Mouse (Mus musculus): ENCODE data around the gene Raf1. TPM values are rescaled to one million over a fixed set of nuclear protein-coding genes. Genes with fewer than 3 reads are reported as not detected.
"Not testable (repeated sequence)": the region's sequence is repeated elsewhere in the genome, so short reads cannot be mapped to it uniquely, and the experiment has no call there.

Gene Raf1
- total RNA-seq, 2 experiments from 2014 or later = 110 to 123 TPM

GRCm38 (mm10) chr6:115684851-115685646 is 8.6 kb upstream of the Raf1 start:
- DNase-seq (ENCODE audit: low spot score) = no peak

- DNase-seq (ENCODE audit: low spot score) = no peak
These were observed 7.8 kb upstream of the Raf1 start for GRCm38 (mm10) chr6:115684271-115684670.

- no peak for DNase-seq (ENCODE audit: low spot score)
These were observed 4.6 kb upstream of the Raf1 start for GRCm38 (mm10) chr6:115681066-115681465.

- DNase-seq (ENCODE audit: low spot score) = no peak
These were observed 1.6 kb upstream of the Raf1 start for GRCm38 (mm10) chr6:115678012-115678411.

- DNase-seq (ENCODE audit: low spot score) = no peak
These were observed 1.0 kb upstream of the Raf1 start for GRCm38 (mm10) chr6:115677441-115677840.

GRCm38 (mm10) chr6:115675508-115676336 is 713 bp downstream of the Raf1 start:
- peak; percentile 79 for DNase-seq (ENCODE audit: low spot score)

- DNase-seq (ENCODE audit: low spot score) = no peak
These were observed 1.3 kb downstream of the Raf1 start for GRCm38 (mm10) chr6:115675166-115675507.

GRCm38 (mm10) chr6:115674316-115674715 is 2.1 kb downstream of the Raf1 start:
- no peak for DNase-seq (ENCODE audit: low spot score)

- no peak for DNase-seq (ENCODE audit: low spot score)
These were observed 3.7 kb downstream of the Raf1 start for GRCm38 (mm10) chr6:115672700-115673099.

- DNase-seq (ENCODE audit: low spot score) = no peak
These were observed 9.8 kb downstream of the Raf1 start for GRCm38 (mm10) chr6:115666641-115667040.

GRCm38 (mm10) chr6:115664268-115664667 is 12.2 kb downstream of the Raf1 start:
- no peak for DNase-seq (ENCODE audit: low spot score)

- DNase-seq (ENCODE audit: low spot score) = no peak
These were observed 17.6 kb downstream of the Raf1 start for GRCm38 (mm10) chr6:115658802-115659201.

- DNase-seq (ENCODE audit: low spot score) = no peak
These were observed 22.5 kb downstream of the Raf1 start for GRCm38 (mm10) chr6:115653939-115654338.

GRCm38 (mm10) chr6:115651719-115652118 is 24.7 kb downstream of the Raf1 start:
- DNase-seq (ENCODE audit: low spot score) = no peak

- DNase-seq (ENCODE audit: low spot score) = no peak
These were observed 25.7 kb downstream of the Raf1 start for GRCm38 (mm10) chr6:115650476-115651427.

- DNase-seq (ENCODE audit: low spot score) = no peak
These were observed 26.6 kb downstream of the Raf1 start for GRCm38 (mm10) chr6:115649792-115650365.

GRCm38 (mm10) chr6:115643315-115643714 is 33.1 kb downstream of the Raf1 start:
- no peak for DNase-seq (ENCODE audit: low spot score)

- DNase-seq (ENCODE audit: low spot score) = not testable (repeated sequence)
These were observed 38.2 kb downstream of the Raf1 start for GRCm38 (mm10) chr6:115638188-115638587.

GRCm38 (mm10) chr6:115634015-115634414 is 42.4 kb downstream of the Raf1 start:
- peak; percentile 35 for DNase-seq (ENCODE audit: low spot score)

GRCm38 (mm10) chr6:115631056-115631795 is 45.2 kb downstream of the Raf1 start:
- DNase-seq (ENCODE audit: low spot score) = no peak
